Mouse (Mus musculus): ENCODE measurements around the gene Tet3. TPM values are rescaled to one million over a fixed set of nuclear protein-coding genes. Genes with fewer than 3 reads are reported as not detected.

The Tet3 gene
- total RNA-seq, 2 experiments from 2014 or later, result 25.2 to 38.5 TPM

DNA sequence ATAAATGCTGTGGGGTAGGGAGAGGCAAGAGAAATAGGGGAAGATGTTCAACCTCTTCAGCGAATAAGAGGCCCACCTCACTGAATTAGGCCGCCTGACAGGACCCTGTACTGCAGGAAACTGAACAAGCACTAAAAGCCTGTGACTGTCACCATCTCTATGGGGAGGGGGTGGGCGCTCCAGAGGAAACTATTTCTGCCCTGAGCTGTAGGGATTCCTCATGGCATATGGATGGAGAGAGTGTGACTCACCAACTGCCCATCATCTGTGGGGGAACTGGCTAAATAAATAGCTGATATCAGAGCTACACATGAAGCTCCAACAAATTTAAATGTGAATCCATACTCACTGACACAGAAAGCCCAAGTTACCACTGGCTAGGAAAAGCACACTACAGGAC is 87.5 kb downstream of the Tet3 start:
- DNase-seq, result no peak

- DNase-seq, result no peak
These were observed 88.4 kb downstream of the Tet3 start for GRCm38 (mm10) chr6:83370316-83370965.

- no peak for DNase-seq
These were observed 95.8 kb downstream of the Tet3 start for GRCm38 (mm10) chr6:83363075-83363474.

DNA sequence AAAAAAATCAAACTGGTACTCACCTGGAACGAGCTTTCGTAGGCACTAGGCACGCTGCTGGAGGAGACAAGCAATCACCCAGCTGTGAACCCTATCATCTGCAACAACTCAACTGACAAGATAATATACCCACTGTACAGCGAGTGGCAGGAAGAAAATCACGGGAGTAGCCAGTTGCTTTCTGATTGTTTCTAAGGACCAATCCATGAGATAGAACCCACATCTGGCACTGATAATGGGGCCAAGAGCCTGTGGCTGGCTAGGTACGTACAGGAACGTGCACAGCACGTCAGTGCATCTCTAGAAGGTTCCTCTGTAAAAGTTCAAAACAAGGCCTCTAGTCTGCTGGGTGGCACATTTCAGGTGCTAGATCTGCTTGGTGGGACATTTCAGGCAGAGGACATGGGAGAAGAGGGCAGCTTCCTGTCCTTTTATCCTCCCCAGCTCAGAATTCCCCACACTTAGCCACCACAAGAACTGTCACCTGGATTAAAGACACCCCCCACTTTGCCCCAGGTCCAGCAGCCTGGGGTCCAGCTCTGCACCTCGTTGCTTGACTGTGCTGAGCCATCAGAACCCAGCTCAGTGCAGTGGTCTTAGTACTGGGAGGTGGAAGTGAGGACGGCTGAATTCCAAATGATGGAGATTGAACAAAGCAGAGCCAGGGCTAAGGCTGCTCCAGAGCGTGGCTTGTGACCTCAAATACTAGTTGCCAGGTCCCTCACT is 97.2 kb downstream of the Tet3 start:
- no peak for DNase-seq

DNA sequence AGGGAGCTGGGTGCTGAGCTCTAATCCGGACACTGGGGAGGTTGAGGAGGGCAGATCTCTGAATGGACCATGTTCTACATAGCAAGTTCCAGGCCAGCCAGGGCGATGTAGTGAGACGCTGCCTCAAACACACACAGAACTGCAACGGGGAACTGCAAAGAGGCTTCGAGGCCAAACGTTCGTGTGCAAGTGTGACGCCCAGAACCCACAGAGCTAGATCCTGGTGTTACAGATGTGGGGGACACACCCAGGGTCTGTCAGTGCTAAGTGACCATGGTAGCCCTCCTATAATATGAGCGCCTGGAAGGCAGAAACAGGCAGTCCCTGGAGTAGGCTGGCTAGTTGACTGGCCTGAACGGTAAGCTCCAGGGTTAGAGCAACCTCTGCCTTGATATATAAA is 101.4 kb downstream of the Tet3 start:
- no peak for DNase-seq

- peak; percentile 87 to 90 for DNase-seq
These were observed 102.2 kb downstream of the Tet3 start for GRCm38 (mm10) chr6:83356569-83357138.

DNA sequence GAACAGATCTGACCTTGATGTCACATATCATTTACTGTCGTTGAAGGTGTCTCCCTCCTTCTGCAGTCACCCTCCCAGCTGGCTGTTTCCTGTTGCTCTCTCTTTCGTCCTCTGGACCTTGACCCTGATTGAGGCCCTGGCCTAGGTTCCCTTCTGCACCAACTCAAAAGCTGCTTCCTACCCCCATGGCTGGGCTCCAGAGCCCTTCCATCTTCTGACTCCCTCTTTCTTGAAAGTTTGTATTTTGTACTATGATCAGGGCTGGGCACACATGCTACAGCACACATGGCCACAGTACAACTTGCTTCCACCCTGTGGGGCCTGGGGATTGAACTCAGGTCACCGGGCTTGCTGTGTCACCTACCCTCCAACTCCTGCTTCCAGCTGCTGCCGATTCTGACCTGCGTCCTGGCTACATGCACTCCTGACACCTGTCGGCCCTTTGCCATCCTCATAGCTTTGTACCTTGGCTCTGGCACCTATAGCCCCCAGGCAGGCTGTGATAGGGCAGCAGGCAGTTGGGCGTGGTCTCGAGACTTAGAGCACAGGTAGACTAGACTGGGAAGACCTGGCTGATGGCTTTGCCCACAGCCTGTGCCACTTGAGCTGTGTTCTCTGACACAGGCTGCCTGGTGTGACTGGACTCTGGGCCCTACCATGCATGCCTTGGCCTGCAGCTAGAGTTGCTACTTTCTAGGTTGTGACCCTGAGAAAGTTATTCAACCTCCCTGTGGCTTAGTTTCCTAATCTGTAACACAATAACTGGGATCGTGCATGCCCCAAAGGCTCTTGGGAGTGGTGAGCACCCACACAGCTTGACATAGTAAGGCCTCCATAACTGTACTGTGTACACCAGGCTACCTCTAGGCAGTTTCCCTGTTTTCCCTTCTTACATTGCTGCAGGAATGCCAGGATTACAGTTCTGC is 103.8 kb downstream of the Tet3 start:
- peak in 1 of 2 experiments; percentile 26 for DNase-seq

GRCm38 (mm10) chr6:83352666-83353410 is 106.0 kb downstream of the Tet3 start:
- DNase-seq, result no peak

DNA sequence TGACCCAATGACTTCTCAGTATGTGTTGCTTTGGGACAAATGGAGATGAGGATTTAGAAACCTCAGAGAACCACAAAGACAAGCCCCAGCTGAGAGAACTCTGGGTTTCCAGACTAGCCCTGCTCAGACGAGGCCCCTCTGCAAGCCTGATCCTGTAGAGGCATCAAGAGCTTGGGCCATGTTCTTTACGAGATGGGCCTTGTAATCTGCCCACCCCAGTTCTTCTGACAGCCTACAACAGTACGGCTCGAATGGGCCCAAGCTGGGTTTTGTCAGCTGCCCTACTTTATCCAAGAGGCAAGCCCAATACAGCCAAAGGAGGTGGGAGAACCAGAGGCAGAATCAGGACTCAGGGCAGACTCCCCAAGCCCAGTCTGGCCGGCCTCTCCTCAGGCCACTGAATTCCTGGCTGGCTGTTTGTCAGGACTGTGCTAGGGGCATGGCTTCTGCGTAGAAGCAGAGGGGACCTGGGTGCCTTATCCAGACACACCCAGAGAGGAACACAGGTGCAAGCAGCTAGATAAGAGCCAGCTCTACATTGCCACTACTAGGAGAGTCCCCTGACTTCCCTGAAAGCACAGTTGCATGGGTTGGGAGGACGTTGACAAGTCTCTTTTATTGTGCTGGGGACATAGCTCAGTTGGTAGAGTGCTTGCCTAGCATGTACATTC is 107.3 kb downstream of the Tet3 start:
- no peak for DNase-seq

GRCm38 (mm10) chr6:83350851-83351405 is 108.0 kb downstream of the Tet3 start:
- DNase-seq, result no peak

- no peak for DNase-seq
These were observed 108.7 kb downstream of the Tet3 start for GRCm38 (mm10) chr6:83350172-83350571.

- peak; percentile 94 to 96 for DNase-seq
These were observed 109.5 kb downstream of the Tet3 start for GRCm38 (mm10) chr6:83349274-83349958.

DNA sequence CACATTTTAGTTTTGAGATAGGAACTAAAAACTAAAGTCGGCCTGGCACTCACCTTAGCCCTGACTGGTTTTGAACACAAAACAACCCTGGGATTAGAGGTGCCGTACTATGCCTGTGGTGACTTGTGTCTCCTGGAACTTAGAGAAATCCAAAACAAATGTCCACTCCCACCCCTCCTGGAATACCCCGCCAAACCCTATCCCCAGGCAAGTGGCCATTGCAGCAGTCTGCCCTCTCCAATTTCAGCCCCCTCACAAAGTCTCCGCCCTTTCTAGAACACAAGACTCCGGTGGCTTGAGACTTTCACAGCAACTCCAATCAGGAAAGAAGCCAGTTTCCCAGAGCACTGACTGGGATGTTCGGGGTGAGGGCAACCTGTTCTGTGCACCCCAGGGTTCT is 110.0 kb downstream of the Tet3 start, which contains the start of gene Bola3:
Bola3 (plus strand) TSS at position 275 of the 400 bp plus-strand sequence.
- DNase-seq, result no peak

- no peak for DNase-seq
These were observed 111.0 kb downstream of the Tet3 start for GRCm38 (mm10) chr6:83347916-83348315.

- DNase-seq, result peak; percentile 39 to 63
These were observed 113.6 kb downstream of the Tet3 start for GRCm38 (mm10) chr6:83345285-83345684.

DNA sequence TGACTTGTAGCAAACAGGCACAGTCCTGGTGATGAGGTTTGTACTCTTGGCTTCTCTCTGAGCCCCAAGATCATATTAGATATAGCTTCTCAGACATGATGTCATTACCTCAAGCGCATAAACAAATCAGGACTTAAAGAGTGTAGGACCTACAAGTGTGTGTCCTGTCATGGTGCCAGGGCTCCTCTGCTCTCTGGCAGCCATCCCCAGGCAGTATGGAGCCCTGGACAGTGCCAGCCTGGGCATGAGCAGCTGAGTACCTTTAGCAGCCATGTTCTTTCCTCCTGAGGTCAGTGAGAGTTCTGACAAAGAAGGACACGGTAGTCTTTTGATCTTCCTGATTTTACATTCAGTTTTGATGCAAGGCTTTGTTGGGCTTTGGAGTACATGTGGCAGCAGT is 115.9 kb downstream of the Tet3 start:
- no peak for DNase-seq

DNA sequence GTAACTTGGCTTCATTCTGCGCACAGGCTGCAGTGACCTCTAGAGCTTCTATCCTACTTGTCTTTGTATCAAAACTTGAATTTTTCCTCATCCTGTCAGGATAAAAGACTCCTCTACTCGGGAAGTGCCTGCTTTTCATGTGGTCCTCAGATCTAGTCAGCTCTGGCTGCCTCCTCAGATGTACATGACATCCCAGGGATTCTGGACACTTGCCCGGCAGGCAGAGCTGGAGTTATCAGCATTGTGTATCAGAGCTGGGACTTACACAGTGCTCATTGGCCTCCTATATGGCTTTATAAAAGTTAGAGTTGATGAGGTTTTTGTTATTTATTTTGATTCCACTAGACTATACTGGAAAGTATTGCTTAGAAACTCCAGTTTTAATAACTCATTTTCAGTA is 117.5 kb downstream of the Tet3 start:
- DNase-seq, result peak; percentile 58 to 61

GRCm38 (mm10) chr6:83327591-83328190 is 131.2 kb downstream of the Tet3 start:
- DNase-seq, result no peak

DNA sequence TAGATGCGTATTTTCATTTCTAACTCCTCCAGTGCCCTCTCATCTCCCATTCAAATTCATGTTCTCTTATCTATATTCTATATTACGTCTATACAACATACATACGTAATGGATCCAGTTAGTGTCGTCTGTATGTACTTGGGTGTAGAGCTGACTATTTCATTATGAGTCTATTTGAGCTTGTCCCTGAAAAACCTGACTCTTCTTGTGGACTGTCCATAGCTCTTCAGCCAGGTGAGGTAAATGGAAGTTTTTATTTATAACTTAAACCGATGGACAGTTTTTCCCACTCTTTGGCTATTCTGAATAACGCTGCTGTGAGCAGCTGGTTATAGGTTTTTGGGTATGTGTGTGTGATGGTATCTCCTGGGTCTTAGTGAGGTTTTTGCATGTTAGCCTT is 132.1 kb downstream of the Tet3 start:
- DNase-seq, result no peak

DNA sequence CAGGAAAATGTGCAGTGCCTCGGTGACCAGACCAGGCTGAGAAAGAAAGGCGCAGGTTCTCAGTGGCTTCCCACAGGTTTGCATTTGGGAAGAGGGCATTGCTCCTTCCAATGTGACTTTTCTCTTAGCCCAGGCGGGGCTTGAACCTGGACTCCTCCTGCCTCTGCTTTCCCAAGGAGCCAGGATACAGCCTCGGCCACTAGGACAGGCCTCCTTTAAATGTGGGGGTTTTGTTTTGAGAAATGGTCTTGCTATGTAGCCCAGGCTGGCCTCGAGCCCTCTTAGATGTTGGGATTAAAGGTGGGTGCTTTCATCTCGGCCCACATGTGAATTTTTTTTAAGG is 132.5 kb downstream of the Tet3 start:
- DNase-seq, result no peak
